Mouse (Mus musculus) urinary bladder, postnatal 14 days (tissue): ENCODE results near the gene Tcf7.

Experiments
- DNase-seq: peaks from one replicate; pipeline ENCODE4 v3.0.0; 2021; ENCODE audit warnings: low spot score

The Tcf7 gene

GRCm38 (mm10) chr11:52283596-52284571 lies 1.1 kb upstream of the Tcf7 start:
- DNase-seq: peak; percentile 69

DNA sequence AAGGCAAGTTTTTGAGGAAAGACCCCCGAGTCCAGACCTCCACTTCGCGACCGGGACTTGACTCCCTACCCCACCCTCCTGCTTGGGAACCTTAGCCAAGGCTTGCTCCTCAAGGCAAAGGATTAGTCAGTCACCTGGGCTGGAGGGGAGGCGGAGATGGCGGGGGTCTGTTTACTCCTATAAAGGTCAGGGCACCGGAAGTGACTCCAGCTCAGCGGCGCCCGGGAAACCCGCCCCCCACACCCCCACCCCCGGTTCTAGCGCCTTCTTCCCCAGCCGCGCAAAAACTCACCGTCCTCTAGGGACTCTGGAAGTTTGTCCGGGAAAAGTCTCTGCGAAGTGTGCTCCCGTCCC lies 417 bp downstream of the Tcf7 start:
- DNase-seq: no peak

DNA sequence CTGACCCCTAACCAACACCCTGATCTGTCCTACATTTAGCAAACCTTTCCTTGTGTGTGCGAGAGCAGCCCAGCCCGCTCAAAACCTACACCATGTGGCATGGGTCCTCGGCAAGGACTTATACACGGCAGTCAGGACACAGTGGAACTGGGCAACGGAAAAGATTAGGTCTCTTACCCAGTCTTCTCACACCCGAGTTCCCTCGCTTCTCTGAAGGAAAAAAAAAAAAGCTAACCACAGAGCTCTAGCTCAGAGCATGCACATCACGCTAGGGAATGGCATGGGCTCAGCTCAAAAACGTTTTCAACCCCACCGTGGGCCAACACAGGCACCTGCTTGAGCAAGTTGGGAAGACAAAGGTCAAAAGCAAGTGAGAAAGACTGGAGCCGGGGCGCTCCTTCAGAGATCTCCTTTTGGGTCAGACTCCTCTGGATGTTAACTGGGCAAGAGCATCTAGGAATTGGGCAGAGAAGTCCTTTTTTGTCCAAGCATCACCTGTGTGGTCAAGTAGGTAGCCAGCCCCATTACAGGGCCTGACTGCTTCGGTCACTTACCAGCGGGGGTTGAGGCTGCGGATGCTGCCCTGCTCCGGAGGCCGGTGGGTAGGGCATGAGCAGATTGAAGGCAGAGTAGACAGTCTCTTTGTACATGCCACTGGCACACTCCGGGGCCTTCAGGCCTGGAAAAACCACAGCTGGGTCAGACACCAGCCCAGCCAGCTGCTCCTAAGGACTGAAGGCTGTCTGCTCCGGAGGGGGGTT lies 1.1 kb downstream of the Tcf7 start:
- DNase-seq: no peak

- DNase-seq: no peak
Observed at GRCm38 (mm10) chr11:52280566-52281455, 2.0 kb downstream of the Tcf7 start.

GRCm38 (mm10) chr11:52279611-52280145 lies 3.1 kb downstream of the Tcf7 start:
- DNase-seq: no peak

GRCm38 (mm10) chr11:52278991-52279390 lies 3.8 kb downstream of the Tcf7 start:
- DNase-seq: no peak

DNA sequence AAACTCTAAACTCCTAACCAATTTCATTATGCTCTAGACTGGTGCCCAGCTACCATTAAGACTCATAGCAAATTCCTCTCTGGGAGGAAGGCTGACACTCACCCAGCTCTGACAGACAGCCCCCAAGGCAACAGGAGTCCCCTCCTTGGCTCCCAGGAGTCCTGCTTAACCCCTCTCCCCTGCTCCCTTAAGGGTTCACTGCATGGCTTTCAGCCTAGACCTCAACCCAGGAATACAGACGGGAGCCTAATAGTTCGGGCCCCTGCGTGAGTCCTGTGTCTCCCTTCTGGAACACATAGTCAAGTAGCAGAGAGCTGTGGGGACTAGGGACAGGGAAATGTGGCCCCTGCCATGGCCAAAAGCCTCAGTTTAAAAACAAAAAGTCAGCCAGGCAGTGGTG lies 4.7 kb downstream of the Tcf7 start:
- DNase-seq: no peak

GRCm38 (mm10) chr11:52277433-52278150 lies 5.2 kb downstream of the Tcf7 start:
- no peak for DNase-seq

DNA sequence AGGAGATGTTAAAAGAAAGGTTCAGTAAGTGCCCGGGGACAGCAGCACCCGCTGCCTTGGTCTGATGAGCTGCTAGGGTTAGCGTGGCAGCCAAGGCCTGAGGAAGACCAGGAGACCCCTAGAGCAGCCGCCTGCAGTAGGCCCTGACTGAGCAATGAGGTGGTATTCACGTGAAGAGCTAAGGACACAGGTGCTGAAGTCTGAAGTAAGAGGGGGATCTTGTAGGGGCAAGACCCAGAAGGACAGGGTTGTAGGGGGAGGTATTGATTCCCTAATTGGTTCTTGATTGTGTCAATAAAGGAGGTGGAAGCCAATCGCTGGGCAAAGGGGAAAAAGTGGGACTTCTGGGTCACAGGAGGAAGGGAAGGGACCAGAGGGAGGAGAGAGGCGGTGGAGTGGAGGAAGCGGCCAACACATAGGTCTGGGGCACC lies 5.8 kb downstream of the Tcf7 start:
- DNase-seq: no peak

GRCm38 (mm10) chr11:52275774-52276555 lies 6.8 kb downstream of the Tcf7 start:
- no peak for DNase-seq

DNA sequence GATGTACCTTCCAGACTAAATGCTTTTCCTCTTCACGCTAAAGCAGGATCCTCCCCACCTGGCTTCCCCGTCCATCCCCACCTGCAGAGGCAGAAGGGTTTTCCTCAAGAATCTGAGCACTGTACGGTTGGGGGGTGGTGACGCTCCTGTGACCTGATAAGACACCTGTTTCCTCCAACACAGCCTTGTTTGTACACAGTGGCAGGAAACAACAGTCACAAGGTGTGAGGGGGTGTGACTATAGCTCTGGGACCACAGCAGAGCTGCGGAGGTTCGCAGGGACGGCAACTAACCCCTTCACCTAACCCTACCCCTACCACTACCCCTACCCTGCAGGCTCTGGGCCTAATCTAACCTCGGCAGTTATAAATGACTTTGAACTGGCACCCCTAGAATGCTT lies 7.4 kb downstream of the Tcf7 start:
- DNase-seq: no peak

GRCm38 (mm10) chr11:52274456-52275112 lies 8.2 kb downstream of the Tcf7 start:
- DNase-seq: no peak

DNA sequence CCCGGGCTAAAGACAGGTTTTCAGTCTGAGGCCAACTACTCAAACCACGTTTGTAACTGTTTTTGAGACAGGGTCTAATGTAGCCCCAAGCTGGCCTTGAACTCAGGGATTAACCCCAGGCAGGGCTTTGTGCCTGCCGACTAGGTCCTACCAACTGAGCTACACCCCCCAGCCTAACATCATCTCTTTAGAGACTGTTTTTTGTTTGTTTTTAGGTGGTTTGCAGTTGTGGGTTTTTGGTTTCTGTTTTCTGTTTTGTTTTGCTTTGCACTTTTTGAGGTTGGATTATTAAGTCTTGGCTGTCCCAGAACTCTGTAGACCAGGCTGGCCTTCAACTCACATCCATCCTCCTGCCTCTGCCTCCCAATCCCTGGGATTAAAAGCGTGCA lies 8.9 kb downstream of the Tcf7 start:
- no peak for DNase-seq

DNA sequence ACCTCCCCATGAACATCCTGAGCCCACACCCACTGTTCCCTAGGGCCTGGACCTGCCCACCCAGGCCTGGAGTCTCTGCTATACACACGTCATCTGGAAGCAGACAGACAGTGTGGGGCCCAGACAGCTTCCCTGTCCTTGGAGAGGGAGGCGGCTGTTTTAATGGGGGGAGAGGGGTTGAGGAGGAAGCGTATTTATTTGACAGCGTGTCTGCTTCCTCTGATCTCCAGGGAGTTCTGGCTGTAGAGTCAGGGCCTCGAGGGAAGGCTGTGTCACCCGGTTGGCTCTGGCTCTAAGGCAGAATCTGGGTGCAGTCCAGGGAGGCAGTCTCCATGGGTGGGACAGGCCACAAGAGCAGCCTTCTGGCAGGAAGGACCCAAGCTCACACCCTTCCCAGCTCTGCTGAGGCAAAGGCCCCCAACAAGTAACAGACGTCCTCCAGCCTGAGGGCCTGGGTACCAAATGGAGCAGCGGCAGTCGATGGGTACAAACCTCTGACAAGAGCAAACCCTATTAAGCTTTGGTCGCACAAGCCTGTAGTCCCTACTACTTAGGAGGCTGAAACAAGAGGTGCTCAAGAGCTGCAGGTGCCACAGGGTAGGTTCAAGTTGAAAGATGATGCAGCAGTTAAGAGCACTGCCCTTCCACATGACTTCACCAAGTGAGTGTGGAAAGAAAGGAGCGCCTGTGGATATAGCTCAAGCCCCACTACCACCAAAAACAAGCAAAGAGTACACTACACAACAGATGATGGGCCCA lies 9.5 kb downstream of the Tcf7 start:
- DNase-seq: peak; percentile 46

DNA sequence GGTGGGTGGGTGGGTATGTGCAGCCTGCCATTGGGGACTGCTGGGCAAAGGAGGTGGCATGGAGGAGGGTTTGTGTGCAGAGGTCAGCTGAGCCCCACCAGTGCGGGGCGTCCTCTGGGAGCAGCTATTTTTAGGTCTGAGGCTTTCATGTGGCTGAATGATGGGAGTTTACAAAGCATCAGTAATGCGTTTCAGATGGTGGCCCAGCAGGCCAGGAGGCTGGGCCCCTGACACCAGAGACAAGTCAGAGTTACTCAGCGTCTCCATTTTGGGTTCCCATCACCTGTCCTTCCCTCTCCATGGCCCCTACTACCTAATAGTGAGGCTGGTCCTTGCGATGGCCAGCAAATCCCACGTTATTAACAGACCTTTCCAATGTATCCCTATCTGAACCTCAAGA lies 10.2 kb downstream of the Tcf7 start:
- DNase-seq: no peak

- DNase-seq: no peak
Observed at GRCm38 (mm10) chr11:52271765-52272495, 10.9 kb downstream of the Tcf7 start.

DNA sequence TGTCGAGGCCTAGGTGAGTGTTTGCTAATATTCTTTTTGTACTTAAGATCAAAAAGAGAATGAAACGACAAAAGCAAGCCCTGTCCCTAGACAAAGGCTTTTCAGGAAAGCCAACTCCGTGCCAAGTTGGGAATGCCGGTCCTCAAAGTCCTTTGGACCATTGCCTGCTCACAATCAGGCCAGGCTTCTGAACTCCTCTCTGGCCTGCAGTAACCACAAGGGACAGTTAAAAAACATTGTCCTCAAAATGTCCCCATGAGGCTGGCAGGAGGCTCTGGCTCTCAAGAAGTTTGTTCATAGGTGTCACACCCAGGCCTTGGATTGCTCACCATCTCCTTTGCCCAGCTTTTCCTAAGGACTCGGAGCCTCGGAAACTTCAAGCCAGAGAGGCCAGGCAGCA lies 13.0 kb downstream of the Tcf7 start:
- DNase-seq: no peak

- peak; percentile 41 for DNase-seq
Observed at GRCm38 (mm10) chr11:52268104-52268835, 14.5 kb downstream of the Tcf7 start.
